Mouse (Mus musculus): ENCODE results near the gene Ddx55.

The Ddx55 gene

GRCm38 (mm10) chr5:124610965-124611364 lies 58.3 kb downstream of the Ddx55 start:
- DNase-seq (ENCODE audit: low read depth), result no peak

GRCm38 (mm10) chr5:124614709-124615108 lies 62.0 kb downstream of the Ddx55 start:
- DNase-seq (ENCODE audit: low read depth), result no peak

DNA sequence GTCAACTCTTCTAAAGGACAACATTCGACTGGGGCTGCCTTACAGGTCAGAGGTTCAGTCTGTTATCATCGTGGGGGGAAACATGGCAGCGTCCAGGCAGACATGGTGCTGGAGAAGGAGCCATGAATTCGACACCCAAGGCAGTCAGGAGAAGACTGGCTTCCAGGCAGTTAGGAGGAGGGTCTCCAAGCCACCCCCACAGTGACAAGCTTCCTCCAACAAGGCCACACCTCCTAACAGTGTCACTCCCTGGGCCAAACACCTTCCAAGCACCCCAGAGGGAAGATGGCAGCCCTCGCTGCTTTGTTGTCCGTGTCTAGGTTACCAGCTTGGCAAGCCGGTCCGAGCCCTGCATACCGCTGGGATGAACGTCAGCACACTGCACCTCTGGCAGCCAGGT lies 66.0 kb downstream of the Ddx55 start:
- no peak for DNase-seq (ENCODE audit: low read depth)

Data from NIH3T3 (cell line).